Mouse (Mus musculus) midbrain, postnatal 0 days (tissue): ENCODE results near the gene Chst15. TPM values are rescaled to one million over a fixed set of nuclear protein-coding genes. Genes with fewer than 3 reads are reported as not detected.
A peak's percentile ranks its signal among the peaks of the same experiment; 100 is the strongest.

Experiments used
- ATAC-seq: fragments of 200-750 bp; cut with Nextera tagmentation; 2 replicates; pipeline ENCODE4 v1.8.0; 2017; ENCODE audit warnings: moderate number of reproducible peaks, mild to moderate bottlenecking, moderate TSS enrichment, moderate library complexity; ENCODE audit not compliant: low FRiP score
- DNase-seq: peaks from one replicate; pipeline ENCODE4 v3.0.0-alpha.2; 2015; ENCODE audit warnings: low spot score
- H3K27ac ChIP-seq: fragments of 300-500 bp; sonication (generic); 2 replicates; pipeline ENCODE4 v1.5.1; 2014; ENCODE audit warnings: low read depth, mild to moderate bottlenecking, low read length, mixed read lengths
- H3K27me3 ChIP-seq: fragments of 300-500 bp; sonication (generic); 2 replicates; pipeline ENCODE4 v1.6.1; 2014; ENCODE audit warnings: low read length, control low read depth, mixed read lengths; ENCODE audit not compliant: insufficient read depth
- H3K36me3 ChIP-seq: fragments of 300-500 bp; sonication (generic); 2 replicates; pipeline ENCODE4 v1.6.1; 2014; ENCODE audit warnings: low read length, control low read depth, mixed read lengths; ENCODE audit not compliant: insufficient read depth
- H3K4me1 ChIP-seq: fragments of 300-500 bp; sonication (generic); 2 replicates; pipeline ENCODE4 v1.6.1; 2014; ENCODE audit warnings: mild to moderate bottlenecking, control low read depth, antibody characterized with exemption, low read length, mixed read lengths; ENCODE audit not compliant: insufficient read depth
- H3K4me2 ChIP-seq: fragments of 300-500 bp; sonication (generic); 2 replicates; pipeline ENCODE4 v1.6.1; 2014; ENCODE audit warnings: low read depth, mild to moderate bottlenecking, low read length, mixed read lengths; ENCODE audit not compliant: poor library complexity, severe bottlenecking
- H3K4me3 ChIP-seq: fragments of 300-500 bp; sonication (generic); 2 replicates; pipeline ENCODE4 v1.5.1; 2014; ENCODE audit warnings: low read depth, mild to moderate bottlenecking, low read length, moderate library complexity
- H3K9ac ChIP-seq: fragments of 300-500 bp; sonication (generic); replicated peaks from 2 replicates; pipeline ENCODE4 v1.6.1; 2014; ENCODE audit warnings: mild to moderate bottlenecking, low read length, moderate library complexity, mixed read lengths; ENCODE audit not compliant: poor library complexity, severe bottlenecking
- H3K9me3 ChIP-seq: fragments of 300-500 bp; sonication (generic); 2 replicates; pipeline ENCODE4 v1.6.1; 2016; ENCODE audit warnings: low read length, control low read depth
- CTCF ChIP-seq: IDR thresholded peaks from 2 replicates; pipeline ENCODE4 v1.5.1; 2016; ENCODE audit warnings: antibody characterized with exemption, mild to moderate bottlenecking
- WGBS: fragments of 180-500 bp; shearing (Covaris S2); extraction: QIAGEN DNeasy Blood & Tissue Kit; methylation state at CpG from one replicate; pipeline ENCODE4 v1.1.7; 2014; 5-methylcytosine and 5-hydroxymethylcytosine counted together
- polyA plus RNA-seq: library from polyadenylated mRNA; unstranded; fragments of >200 nt; fragmentation: Nextera tagmentation; extraction: Ambion mirVana; gene quantifications from 2 replicates; pipeline ENCODE4 v1.2.1, GENCODE M21; 2015
- total RNA-seq: library from RNA; depleted of rRNA; stranded (reverse); fragments of >200 nt; gene quantifications from 2 replicates; pipeline ENCODE4 v1.2.3, GENCODE M21; 2014

The Chst15 gene
- total and polyA plus RNA-seq, 2 experiments from 2014 or later = 8.4 to 21.9 TPM

DNA sequence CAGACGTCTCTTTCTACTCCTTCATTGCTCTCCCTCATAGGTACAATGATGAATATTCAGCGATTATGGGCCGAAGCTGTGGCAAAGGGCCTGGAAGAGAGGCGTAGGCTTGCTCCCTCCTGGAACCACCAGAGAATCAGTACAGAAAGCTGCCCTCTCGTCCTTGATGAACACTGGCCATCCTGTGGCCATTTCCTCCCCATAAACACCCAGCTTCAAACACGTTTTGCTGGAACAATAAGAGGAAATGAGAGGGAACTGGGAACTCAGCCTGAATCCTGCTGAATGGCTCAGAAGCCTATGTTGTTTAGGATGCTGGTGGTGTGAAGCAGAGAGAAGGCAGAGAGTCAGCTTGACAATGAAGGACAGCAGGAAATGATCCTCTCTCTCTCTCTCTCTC lies 21.3 kb upstream of the Chst15 start:
- Histone ChIP-seq H3K27ac (no peak overlapping the region), H3K4me2 (no peak overlapping the region), H3K4me1 (no peaks in the 10 kb centered on the region), H3K9ac (no peak overlapping the region), H3K36me3 (no peaks in the 10 kb centered on the region), H3K4me3 (no peak overlapping the region), H3K27me3 (no peaks in the 10 kb centered on the region), H3K9me3 (no peaks in the 10 kb centered on the region)
- TF ChIP-seq CTCF = no peak
- ATAC-seq (no peak), DNase-seq (no peak)
- 65% methylated on average over 6 of the region's 6 CpGs for WGBS

DNA sequence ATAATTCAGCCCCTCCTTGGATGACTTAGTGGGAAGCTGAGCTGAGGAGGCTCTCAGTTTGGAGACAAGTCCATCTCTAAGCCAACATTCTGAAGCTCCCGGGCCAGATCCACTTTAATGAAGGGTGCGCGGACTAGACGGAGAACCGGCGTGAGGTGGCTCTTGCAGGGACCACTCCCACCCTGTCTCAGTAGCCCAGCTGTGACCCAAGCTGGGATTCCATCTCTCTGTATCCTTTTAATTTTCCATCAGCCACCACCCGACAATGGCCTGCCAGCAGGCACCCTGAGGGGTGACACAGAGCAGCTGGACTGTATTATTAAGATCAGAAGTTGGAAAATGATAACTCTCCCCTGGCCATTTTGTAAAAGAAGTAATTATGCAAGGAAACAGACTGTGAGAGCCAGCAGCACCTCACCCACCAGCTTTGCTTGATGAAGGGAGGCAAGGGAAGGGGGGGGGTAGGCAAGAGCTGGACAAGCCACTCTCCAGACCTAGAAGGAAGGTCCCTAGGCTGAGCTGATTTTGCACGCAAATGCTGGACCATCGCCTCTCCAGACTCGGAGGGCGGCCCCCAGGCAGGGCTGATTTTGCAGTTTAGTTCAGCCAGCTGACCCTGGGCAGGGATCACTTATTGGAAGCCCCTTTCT lies 20.4 kb upstream of the Chst15 start:
- TF ChIP-seq CTCF = no peak
- Histone ChIP-seq H3K9ac (no peak overlapping the region), H3K27me3 (no peaks in the 10 kb centered on the region), H3K36me3 (no peaks in the 10 kb centered on the region), H3K4me2 (no peak overlapping the region), H3K4me1 (0 out of 2 replicates have a peak, but pooled peaks cover 3% of the 10 kb centered on the region), H3K9me3 (no peaks in the 10 kb centered on the region), H3K27ac (no peak overlapping the region), H3K4me3 (no peak overlapping the region)
- 61% methylated on average over 11 of the region's 11 CpGs for WGBS
- ATAC-seq (no peak), DNase-seq (no peak)

DNA sequence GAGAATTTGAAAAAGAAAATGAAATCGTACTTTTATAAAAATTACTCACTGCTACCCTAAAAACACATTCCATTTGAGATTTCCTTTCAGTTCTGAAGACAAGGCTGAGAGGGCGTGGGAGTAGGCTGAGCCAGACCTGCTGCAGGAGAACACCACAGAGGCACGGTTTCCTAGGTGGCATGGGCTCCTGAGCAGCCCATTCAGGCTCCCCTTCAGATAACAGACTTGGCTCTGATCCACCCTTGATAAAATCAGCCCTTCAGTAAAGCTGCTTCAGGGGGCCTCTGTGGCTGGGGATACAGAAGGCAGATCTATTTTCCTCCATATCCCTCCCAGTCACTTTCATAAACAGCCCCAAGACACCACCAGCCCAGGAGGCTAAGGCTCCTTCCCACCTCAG lies 19.8 kb upstream of the Chst15 start:
- TF ChIP-seq CTCF = no peak
- ATAC-seq (no peak), DNase-seq (no peak)
- 42% methylated on average over 3 of the region's 3 CpGs for WGBS
- no peak overlapping the region for H3K9ac ChIP-seq
- no peak overlapping the region for H3K27ac ChIP-seq
- no peaks in the 10 kb centered on the region for H3K27me3 ChIP-seq
- no peaks in the 10 kb centered on the region for H3K36me3 ChIP-seq
- no peak overlapping the region for H3K4me2 ChIP-seq
- no peak overlapping the region for H3K4me3 ChIP-seq
- H3K9me3 ChIP-seq = no peaks in the 10 kb centered on the region
- 0 out of 2 replicates have a peak, but pooled peaks cover 3% of the 10 kb centered on the region for H3K4me1 ChIP-seq

DNA sequence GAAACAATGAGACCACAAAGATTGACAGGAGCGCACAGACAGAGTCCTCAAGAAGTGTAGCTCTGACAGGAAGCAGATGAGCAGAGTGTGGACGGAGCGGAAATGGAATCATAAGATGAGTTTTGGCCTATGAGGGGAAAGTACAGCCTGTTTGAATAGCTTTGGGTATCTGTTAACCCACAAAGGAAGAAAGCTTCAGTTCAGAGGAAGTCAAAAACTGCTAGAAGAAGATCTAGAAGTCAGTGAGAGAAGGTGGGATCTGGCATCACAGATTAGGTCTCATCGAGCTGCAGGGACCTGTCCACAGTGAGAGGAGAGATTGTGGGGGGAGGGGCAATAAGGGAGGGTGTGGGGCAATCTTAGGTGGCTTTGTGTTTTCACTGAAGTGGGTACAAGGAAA lies 18.3 kb upstream of the Chst15 start:
- Histone ChIP-seq H3K27ac (no peak overlapping the region), H3K36me3 (no peaks in the 10 kb centered on the region), H3K9ac (no peak overlapping the region), H3K4me3 (no peak overlapping the region), H3K4me2 (no peak overlapping the region), H3K4me1 (0 out of 2 replicates have a peak, but pooled peaks cover 3% of the 10 kb centered on the region), H3K27me3 (no peaks in the 10 kb centered on the region), H3K9me3 (no peaks in the 10 kb centered on the region)
- no peak for DNase-seq
- no peak for TF ChIP-seq CTCF
- ATAC-seq = no peak
- 92% methylated on average over 4 of the region's 4 CpGs for WGBS

DNA sequence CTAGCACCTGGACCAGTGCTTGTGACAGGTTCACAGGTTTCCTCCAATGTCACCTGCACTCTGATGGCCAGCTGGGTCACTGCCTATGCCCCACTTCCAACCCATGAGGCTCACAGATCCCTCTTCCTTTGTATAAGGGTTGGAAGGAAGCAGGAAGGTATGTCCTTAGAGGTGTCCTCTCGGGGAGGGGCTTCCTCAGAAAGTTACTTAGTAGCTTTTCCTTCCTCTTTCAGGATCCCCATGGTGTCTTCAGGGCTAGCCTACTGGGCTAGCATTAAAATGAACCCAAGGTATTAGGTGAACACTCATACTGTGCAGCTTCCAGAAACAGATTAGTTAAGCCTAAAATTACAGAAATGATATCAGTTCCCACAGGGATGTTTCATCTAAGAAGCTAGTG lies 16.1 kb upstream of the Chst15 start:
- no peak for TF ChIP-seq CTCF
- no peaks in the 10 kb centered on the region for H3K9me3 ChIP-seq
- H3K4me1 ChIP-seq = 0 out of 2 replicates have a peak, but pooled peaks cover 3% of the 10 kb centered on the region
- no peak overlapping the region for H3K4me3 ChIP-seq
- ATAC-seq (no peak), DNase-seq (no peak)
- WGBS = 84% methylated on average over 1 of the region's 1 CpGs
- no peak overlapping the region for H3K9ac ChIP-seq
- no peak overlapping the region for H3K4me2 ChIP-seq
- H3K27me3 ChIP-seq = no peaks in the 10 kb centered on the region
- H3K27ac ChIP-seq = no peak overlapping the region
- H3K36me3 ChIP-seq = no peaks in the 10 kb centered on the region

DNA sequence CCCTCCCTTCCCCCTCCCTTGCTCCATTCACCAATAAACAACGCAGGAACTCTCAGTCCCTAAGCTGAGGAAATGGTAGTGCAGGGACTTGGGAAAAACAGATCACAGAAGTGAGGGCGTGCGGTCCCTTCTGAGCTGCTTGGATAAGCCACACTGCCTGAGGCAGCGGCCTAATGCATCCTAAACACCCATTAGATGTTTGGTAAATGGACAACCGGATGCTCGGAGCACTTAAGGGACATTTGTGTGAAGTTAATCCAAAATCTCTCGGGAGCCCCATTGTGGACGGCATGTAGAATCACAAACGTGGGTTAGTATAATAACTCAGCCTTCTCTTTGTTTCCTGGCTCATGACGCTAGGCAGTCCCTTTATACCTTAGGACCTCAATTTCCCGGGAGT lies 15.1 kb upstream of the Chst15 start:
- WGBS = 23% methylated on average over 11 of the region's 11 CpGs
- no peak for TF ChIP-seq CTCF
- Histone ChIP-seq H3K4me1 (0 out of 2 replicates have a peak, but pooled peaks cover 3% of the 10 kb centered on the region), H3K9me3 (no peaks in the 10 kb centered on the region), H3K27ac (no peak overlapping the region), H3K9ac (no peak overlapping the region), H3K4me3 (no peak overlapping the region), H3K36me3 (no peaks in the 10 kb centered on the region), H3K27me3 (no peaks in the 10 kb centered on the region), H3K4me2 (no peak overlapping the region)
- peak; percentile 17 for DNase-seq
- no peak for ATAC-seq
